Mouse (Mus musculus) neural tube, embryonic 15.5 days (tissue): Measurements from ENCODE around the gene Gm21680. TPM values are rescaled to one million over a fixed set of nuclear protein-coding genes. Genes with fewer than 3 reads are reported as not detected.
"Not testable (repeated sequence)": the region's sequence is repeated elsewhere in the genome, so short reads cannot be mapped to it uniquely, and the experiment has no call there.

ENCODE experiments used
- ATAC-seq: fragments of 200-750 bp; cut with Nextera tagmentation; 2 replicates; pipeline ENCODE4 v1.8.0; 2017; ENCODE audit warnings: mild to moderate bottlenecking, moderate TSS enrichment, moderate library complexity; ENCODE audit not compliant: low FRiP score
- H3K27ac ChIP-seq: fragments of 300-500 bp; sonication (generic); replicated peaks from 2 replicates; pipeline ENCODE4 v1.5.1; 2015; ENCODE audit warnings: mild to moderate bottlenecking, inconsistent platforms
- H3K27me3 ChIP-seq: fragments of 300-500 bp; sonication (generic); replicated peaks from 2 replicates; pipeline ENCODE4 v1.6.1; 2015; ENCODE audit warnings: inconsistent platforms
- H3K36me3 ChIP-seq: fragments of 300-500 bp; sonication (generic); 2 replicates; pipeline ENCODE4 v1.6.1; 2015; ENCODE audit warnings: inconsistent platforms
- H3K4me1 ChIP-seq: fragments of 300-500 bp; sonication (generic); 2 replicates; pipeline ENCODE4 v1.6.1; 2015; ENCODE audit warnings: inconsistent platforms
- H3K4me2 ChIP-seq: fragments of 300-500 bp; sonication (generic); 2 replicates; pipeline ENCODE4 v1.6.1; 2015; ENCODE audit warnings: inconsistent platforms, mild to moderate bottlenecking, moderate library complexity
- H3K4me3 ChIP-seq: fragments of 300-500 bp; sonication (generic); replicated peaks from 2 replicates; pipeline ENCODE4 v1.5.1; 2015; ENCODE audit warnings: mild to moderate bottlenecking, inconsistent platforms
- H3K9ac ChIP-seq: fragments of 300-500 bp; sonication (generic); replicated peaks from 2 replicates; pipeline ENCODE4 v1.6.1; 2015; ENCODE audit warnings: mild to moderate bottlenecking, inconsistent platforms
- H3K9me3 ChIP-seq: fragments of 300-500 bp; sonication (generic); replicated peaks from 2 replicates; pipeline ENCODE4 v1.6.1; 2016; ENCODE audit warnings: inconsistent platforms
- WGBS: fragments of 180-500 bp; shearing (Covaris S2); methylation state at CpG from one replicate; pipeline ENCODE4 v1.1.7; 2015; ENCODE audit warnings: mixed read lengths; 5-methylcytosine and 5-hydroxymethylcytosine counted together
- polyA plus RNA-seq: library from polyadenylated mRNA; unstranded; fragments of >200 nt; fragmentation: Nextera tagmentation; extraction: Ambion mirVana; gene quantifications from 2 replicates; pipeline ENCODE4 v1.2.1, GENCODE M21; 2015

Gene Gm21680
- polyA plus RNA-seq = 0.26 and 0.42 TPM in 2 replicates

DNA sequence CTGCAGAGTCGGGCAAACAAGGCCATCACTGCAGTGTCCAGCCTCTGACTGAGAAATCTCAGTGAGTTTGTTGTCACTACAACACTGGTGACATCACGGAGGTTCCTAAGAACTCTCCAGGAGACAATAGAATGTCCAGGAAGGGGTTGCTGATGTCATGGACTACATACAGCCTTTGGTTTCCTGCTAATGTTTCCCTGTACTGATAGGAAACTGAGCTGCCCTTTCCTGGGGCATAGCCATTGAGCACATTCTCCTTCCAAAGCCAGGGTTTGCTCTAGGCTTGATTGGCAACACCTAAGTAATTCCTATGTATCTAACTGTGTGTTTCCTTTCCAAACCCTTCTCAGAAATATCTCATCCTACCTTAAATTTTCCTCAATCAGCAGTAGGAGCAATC lies at the start of gene Gm21680:
Gene Gm21680 (minus strand): TSS at position 101 of the 400 bp plus-strand sequence.
- H3K4me2 ChIP-seq, H3K4me1 ChIP-seq, H3K9ac ChIP-seq, H3K27me3 ChIP-seq, H3K36me3 ChIP-seq, H3K4me3 ChIP-seq, ATAC-seq, H3K27ac ChIP-seq, H3K9me3 ChIP-seq: not testable (repeated sequence)
- WGBS = no CpG with 5 or more reads among the region's 2 CpGs

DNA sequence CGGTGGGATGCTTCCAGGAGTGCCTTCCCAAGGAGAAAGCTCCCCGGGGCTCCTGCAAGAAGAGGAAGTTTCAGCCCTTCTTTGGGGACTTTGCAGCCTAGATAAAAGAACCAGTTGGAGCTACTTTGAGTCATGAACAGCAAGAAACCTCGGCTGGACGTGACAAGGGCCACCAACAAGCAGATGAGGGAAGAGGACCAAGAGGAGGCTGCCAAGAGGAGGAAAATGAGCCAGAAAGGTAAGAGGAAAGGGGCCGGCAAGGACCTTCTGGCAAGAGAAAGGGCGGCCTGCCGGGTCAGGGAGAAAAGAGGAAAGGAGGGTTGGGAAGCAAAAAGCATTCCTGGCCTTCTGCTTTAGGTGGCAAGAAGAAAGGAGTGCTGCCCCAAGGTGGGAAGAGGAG lies 35.2 kb upstream of the Gm21680 start:
- not testable (repeated sequence) for H3K36me3 ChIP-seq, H3K9ac ChIP-seq, H3K9me3 ChIP-seq, H3K4me1 ChIP-seq, H3K27ac ChIP-seq, H3K27me3 ChIP-seq
- Histone ChIP-seq H3K4me2 (peak overlapping the region; percentile 62), H3K4me3 (peak overlapping the region; percentile 40)
- 75% methylated on average over 7 of the region's 7 CpGs for WGBS
- peak; percentile 21; the same call in 1 of the 2 replicates for ATAC-seq

DNA sequence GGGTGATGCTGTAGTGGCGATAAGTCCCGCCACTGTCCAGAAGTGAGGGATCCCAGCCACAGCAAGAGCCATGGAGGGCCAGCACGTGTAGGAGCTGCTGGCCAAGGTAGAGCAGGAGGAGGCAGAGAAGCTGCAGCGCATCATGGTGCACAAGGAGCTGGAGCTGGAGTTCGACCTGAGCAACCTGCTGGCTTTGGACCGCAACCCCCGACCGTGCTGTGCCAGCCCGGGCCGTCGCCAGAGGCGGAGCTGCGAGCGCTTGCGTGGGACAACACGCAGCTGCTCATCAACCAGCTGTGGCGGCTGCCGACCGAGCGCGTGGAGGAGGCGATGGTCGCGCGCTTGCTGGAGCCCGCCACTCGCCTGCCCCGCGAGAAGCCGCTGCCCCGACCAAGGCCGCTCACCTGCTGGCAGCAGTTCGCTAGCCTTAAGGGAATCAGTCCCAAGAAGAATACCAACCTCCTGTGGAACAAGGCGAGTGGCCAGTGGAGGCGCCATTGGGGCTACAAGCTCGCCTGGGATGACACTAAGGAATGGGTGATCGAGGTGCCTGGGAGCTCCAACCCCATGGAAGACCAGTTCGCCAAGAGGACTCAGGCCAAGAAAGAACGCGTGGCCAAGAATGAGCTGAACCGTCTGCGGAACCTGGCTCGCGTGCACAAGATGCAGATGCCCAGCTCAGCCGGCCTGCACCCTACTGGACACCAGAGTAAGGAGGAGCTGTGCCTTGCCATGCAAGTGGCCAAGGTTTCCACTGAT lies 34.7 kb upstream of the Gm21680 start:
- peak overlapping the region; percentile 34 for H3K9ac ChIP-seq
- ATAC-seq = peak; percentile 93

DNA sequence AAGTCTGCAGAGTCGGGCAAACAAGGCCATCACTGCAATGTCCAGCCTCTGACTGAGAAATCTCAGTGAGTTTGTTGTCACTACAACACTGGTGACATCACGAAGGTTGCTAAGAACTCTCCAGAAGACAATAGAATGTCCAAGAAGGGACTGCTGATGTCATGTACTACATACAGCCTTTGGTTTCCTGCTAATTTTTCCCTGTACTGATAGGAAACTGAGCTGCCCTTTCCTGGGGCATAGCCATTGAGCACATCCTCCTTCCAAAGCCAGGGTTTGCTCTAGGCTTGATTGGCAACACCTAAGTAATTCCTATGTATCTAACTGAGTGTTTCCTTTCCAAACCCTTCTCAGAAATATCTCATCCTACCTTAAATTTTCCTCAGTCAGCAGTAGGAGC lies 32.2 kb upstream of the Gm21680 start, which contains the start of gene Gm1979:
Gene Gm1979 (minus strand): TSS at position 101 of the 400 bp plus-strand sequence.
- WGBS = 100% methylated on average over 1 of the region's 2 CpGs

More for the DNA sequence above, 34.7 kb upstream of the Gm21680 start:
- not testable (repeated sequence) for H3K27ac ChIP-seq, H3K9me3 ChIP-seq, H3K4me1 ChIP-seq, H3K36me3 ChIP-seq, H3K27me3 ChIP-seq
- Histone ChIP-seq H3K4me3 (peak overlapping the region; percentile 40), H3K4me2 (peak overlapping the region; percentile 62)
- WGBS = 21% methylated on average over 45 of the region's 45 CpGs

DNA sequence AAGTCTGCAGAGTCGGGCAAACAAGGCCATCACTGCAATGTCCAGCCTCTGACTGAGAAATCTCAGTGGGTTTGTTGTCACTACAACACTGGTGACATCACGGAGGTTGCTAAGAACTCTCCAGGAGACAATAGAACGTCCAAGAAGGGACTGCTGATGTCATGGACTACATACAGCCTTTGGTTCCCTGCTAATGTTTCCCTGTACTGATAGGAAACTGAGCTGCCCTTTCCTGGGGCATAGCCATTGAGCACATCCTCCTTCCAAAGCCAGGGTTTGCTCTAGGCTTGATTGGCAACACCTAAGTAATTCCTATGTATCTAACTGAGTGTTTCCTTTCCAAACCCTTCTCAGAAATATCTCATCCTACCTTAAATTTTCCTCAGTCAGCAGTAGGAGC lies 16.1 kb upstream of the Gm21680 start, which contains the start of gene Gm21698:
Gene Gm21698 (minus strand): TSS at position 101 of the 400 bp plus-strand sequence.
- not testable (repeated sequence) for H3K4me1 ChIP-seq, H3K4me2 ChIP-seq, H3K36me3 ChIP-seq, H3K27ac ChIP-seq, ATAC-seq, H3K9ac ChIP-seq, H3K4me3 ChIP-seq, H3K27me3 ChIP-seq, H3K9me3 ChIP-seq
- no CpG with 5 or more reads among the region's 3 CpGs for WGBS

More for the DNA sequence above, 32.2 kb upstream of the Gm21680 start, which contains the start of gene Gm1979:
- not testable (repeated sequence) for ATAC-seq, H3K9me3 ChIP-seq, H3K9ac ChIP-seq, H3K27me3 ChIP-seq, H3K4me1 ChIP-seq, H3K27ac ChIP-seq, H3K4me3 ChIP-seq, H3K36me3 ChIP-seq, H3K4me2 ChIP-seq

DNA sequence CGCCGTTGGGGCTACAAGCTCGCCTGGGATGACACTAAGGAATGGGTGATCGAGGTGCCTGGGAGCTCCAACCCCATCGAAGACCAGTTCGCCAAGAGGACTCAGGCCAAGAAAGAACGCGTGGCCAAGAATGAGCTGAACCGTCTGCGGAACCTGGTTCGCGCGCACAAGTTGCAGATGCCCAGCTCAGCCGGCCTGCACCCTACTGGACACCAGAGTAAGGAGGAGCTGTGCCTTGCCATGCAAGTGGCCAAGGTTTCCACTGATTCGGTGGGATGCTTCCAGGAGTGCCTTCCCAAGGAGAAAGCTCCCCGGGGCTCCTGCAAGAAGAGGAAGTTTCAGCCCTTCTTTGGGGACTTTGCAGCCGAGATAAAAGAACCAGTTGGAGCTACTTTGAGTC lies 15.4 kb downstream of the Gm21680 start:
- H3K27ac ChIP-seq, H3K9ac ChIP-seq, H3K9me3 ChIP-seq, H3K36me3 ChIP-seq, H3K27me3 ChIP-seq, H3K4me1 ChIP-seq, ATAC-seq: not testable (repeated sequence)
- WGBS = 63% methylated on average over 17 of the region's 17 CpGs
- H3K4me3 ChIP-seq = peak overlapping the region; percentile 24
- H3K4me2 ChIP-seq = peak overlapping the region; percentile 47

DNA sequence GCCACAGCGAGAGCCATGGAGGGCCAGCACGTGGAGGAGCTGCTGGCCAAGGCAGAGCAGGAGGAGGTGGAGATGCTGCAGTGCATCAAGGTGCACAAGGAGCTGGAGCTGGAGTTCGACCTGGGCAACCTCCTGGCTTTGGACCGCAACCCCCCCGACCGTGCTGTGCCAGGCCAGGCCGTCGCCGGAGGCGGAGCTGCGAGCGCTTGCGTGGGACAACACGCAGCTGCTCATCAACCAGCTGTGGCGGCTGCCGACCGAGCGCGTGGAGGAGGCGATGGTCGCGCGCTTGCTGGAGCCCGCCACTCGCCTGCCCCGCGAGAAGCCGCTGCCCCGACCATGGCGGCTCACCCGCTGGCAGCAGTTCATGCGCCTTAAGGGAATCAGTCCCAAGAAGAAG lies 15.9 kb downstream of the Gm21680 start:
- H3K9ac ChIP-seq, H3K9me3 ChIP-seq, H3K27ac ChIP-seq, H3K4me1 ChIP-seq, H3K27me3 ChIP-seq, H3K36me3 ChIP-seq: not testable (repeated sequence)
- peak; percentile 75; the same call in 1 of the 2 replicates for ATAC-seq
- H3K4me3 ChIP-seq = peak overlapping the region; percentile 24
- WGBS = 40% methylated on average over 32 of the region's 32 CpGs
- peak overlapping the region; percentile 47 for H3K4me2 ChIP-seq

DNA sequence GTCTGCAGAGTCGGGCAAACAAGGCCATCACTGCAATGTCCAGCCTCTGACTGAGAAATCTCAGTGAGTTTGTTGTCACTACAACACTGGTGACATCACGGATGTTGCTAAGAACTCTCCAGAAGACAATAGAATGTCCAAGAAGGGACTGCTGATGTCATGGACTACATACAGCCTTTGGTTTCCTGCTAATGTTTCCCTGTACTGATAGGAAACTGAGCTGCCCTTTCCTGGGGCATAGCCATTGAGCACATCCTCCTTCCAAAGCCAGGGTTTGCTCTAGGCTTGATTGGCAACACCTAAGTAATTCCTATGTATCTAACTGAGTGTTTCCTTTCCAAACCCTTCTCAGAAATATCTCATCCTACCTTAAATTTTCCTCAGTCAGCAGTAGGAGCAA lies 18.1 kb downstream of the Gm21680 start, which contains the start of gene Gm21671:
Gene Gm21671 (minus strand): TSS at position 101 of the 400 bp plus-strand sequence.
- H3K4me2 ChIP-seq, H3K4me3 ChIP-seq, H3K9ac ChIP-seq, H3K27ac ChIP-seq, H3K27me3 ChIP-seq, H3K9me3 ChIP-seq, ATAC-seq, H3K4me1 ChIP-seq, H3K36me3 ChIP-seq: not testable (repeated sequence)
- 87% methylated on average over 2 of the region's 2 CpGs for WGBS

DNA sequence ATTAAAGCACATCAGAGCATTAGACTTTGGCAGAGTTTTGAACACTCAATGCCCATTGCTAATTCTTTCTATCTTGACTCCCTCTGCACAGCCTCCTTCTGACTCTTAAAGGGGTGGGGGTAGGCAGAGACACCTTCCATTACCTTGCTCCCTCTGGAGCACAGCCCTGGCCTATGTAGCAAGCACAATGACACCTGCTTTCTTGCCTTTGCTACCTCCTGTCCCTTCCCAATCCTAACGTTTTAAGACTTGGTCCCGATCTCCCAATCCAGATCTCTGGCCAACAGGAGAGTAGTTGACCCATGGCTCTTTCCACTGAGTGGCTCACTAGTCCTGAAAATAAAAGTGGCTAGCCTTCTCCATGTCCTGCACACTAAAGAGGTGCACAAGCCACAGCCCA lies 27.1 kb downstream of the Gm21680 start:
- ATAC-seq, H3K4me3 ChIP-seq, H3K36me3 ChIP-seq, H3K4me2 ChIP-seq, H3K9ac ChIP-seq, H3K4me1 ChIP-seq, H3K27ac ChIP-seq, H3K9me3 ChIP-seq, H3K27me3 ChIP-seq: not testable (repeated sequence)
- 89% methylated on average over 2 of the region's 2 CpGs for WGBS

DNA sequence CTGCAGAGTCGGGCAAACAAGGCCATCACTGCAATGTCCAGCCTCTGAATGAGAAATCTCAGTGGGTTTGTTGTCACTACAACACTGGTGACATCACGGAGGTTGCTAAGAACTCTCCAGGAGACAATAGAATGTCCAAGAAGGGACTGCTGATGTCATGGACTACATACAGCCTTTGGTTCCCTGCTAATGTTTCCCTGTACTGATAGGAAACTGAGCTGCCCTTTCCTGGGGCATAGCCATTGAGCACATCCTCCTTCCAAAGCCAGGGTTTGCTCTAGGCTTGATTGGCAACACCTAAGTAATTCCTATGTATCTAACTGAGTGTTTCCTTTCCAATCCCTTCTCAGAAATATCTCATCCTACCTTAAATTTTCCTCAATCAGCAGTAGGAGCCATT lies 30.2 kb downstream of the Gm21680 start, which contains the start of gene Gm21663:
Gene Gm21663 (minus strand): TSS at position 101 of the 400 bp plus-strand sequence.
- H3K4me2 ChIP-seq, H3K4me3 ChIP-seq, H3K9me3 ChIP-seq, H3K9ac ChIP-seq, H3K27ac ChIP-seq, H3K27me3 ChIP-seq, H3K36me3 ChIP-seq, ATAC-seq, H3K4me1 ChIP-seq: not testable (repeated sequence)
- WGBS = 57% methylated on average over 2 of the region's 2 CpGs
